Mouse (Mus musculus) liver, adult 10 weeks (tissue): ENCODE measurements around the gene Vars. TPM values are rescaled to one million over a fixed set of nuclear protein-coding genes. Genes with fewer than 3 reads are reported as not detected.

Experiments used
- polyA plus RNA-seq: library from polyadenylated mRNA; stranded (reverse); fragments of 350-450 nt; fragmentation: Illumina TruSeq; extraction: RNeasy Lipid Tissue Mini Kit (QIAGEN cat#74804); gene quantifications from one replicate; pipeline ENCODE4 v1.2.3, GENCODE M21; 2014; ENCODE audit warnings: low read depth, low replicate concordance

Gene Vars
- 1.2 TPM for polyA plus RNA-seq

GRCm38 (mm10) chr17:35000717-35001451 is at the start of gene Vars:
Vars (plus strand) TSS chr17:35000987.

GRCm38 (mm10) chr17:34959130-34959778 is 41.5 kb upstream of the Vars start, which contains the start of gene Hspa1b:
Hspa1b (minus strand) TSS chr17:34959238.

GRCm38 (mm10) chr17:34969822-34970221 is 31.0 kb upstream of the Vars start, which contains the start of gene Gm20481:
Gm20481 (plus strand) TSS chr17:34969912.

GRCm38 (mm10) chr17:34972069-34972749 is 28.6 kb upstream of the Vars start, which contains the start of the genes Hspa1a and Hspa1l:
Hspa1a (minus strand) TSS chr17:34972156.
Hspa1l (plus strand) TSS chr17:34972703.

GRCm38 (mm10) chr17:34981690-34982180 is 19.1 kb upstream of the Vars start, which contains the start of gene Lsm2:
Lsm2 (plus strand) TSS chr17:34981862.

GRCm38 (mm10) chr17:35016376-35016775 is 15.6 kb downstream of the Vars start, which contains the start of gene Vwa7:
Vwa7 (plus strand) TSS chr17:35016579.

GRCm38 (mm10) chr17:35027277-35028068 is 26.7 kb downstream of the Vars start, which contains the start of gene Sapcd1:
Sapcd1 (minus strand) TSS chr17:35028016.

GRCm38 (mm10) chr17:35046681-35047455 is 46.1 kb downstream of the Vars start, which contains the start of gene Msh5:
Msh5 (minus strand) TSS chr17:35046745.

GRCm38 (mm10) chr17:35049561-35050016 is 48.8 kb downstream of the Vars start, which contains the start of gene Clic1:
Clic1 (plus strand) TSS chr17:35049966.

GRCm38 (mm10) chr17:35058911-35059892 is 58.4 kb downstream of the Vars start, which contains the start of gene Ddah2:
Ddah2 (plus strand) TSS chr17:35059035.

GRCm38 (mm10) chr17:35064951-35065947 is 64.5 kb downstream of the Vars start, which contains the start of gene Ly6g6c:
Ly6g6c (plus strand) TSS chr17:35065388.

Other genes with a start within 250 kb of the Vars start
- not detected for gene Cyp21a1, start 196.4 kb upstream of the Vars start, polyA plus RNA-seq
- gene Stk19, start 164.0 kb upstream of the Vars start, polyA plus RNA-seq: 3.5 TPM
- 3.6 TPM for gene Dxo, start 164.0 kb upstream of the Vars start, polyA plus RNA-seq
- gene Skiv2l, start 150.8 kb upstream of the Vars start, polyA plus RNA-seq: 3.2 TPM
- 1.5 TPM for gene Nelfe, start 150.6 kb upstream of the Vars start, polyA plus RNA-seq
- 281 TPM for gene Cfb, start 138.5 kb upstream of the Vars start, polyA plus RNA-seq
- gene Zbtb12, start 121.5 kb upstream of the Vars start, polyA plus RNA-seq: 0.69 TPM
- 33.6 TPM for gene Gm20547, start 118.9 kb upstream of the Vars start, polyA plus RNA-seq
- gene C2, start 102.7 kb upstream of the Vars start, polyA plus RNA-seq: 24.6 TPM
- 7.4 TPM for gene Ehmt2, start 102.5 kb upstream of the Vars start, polyA plus RNA-seq
- gene Slc44a4, start 86.5 kb upstream of the Vars start, polyA plus RNA-seq: not detected
- gene Neu1, start 69.7 kb upstream of the Vars start, polyA plus RNA-seq: 3.7 TPM
- gene Hspa1b, start 41.7 kb upstream of the Vars start, polyA plus RNA-seq: 1.3 TPM
- not detected for gene Gm20481, start 31.1 kb upstream of the Vars start, polyA plus RNA-seq
- gene Hspa1a, start 28.8 kb upstream of the Vars start, polyA plus RNA-seq: not detected
- not detected for gene Hspa1l, start 28.3 kb upstream of the Vars start, polyA plus RNA-seq
- gene Lsm2, start 19.1 kb upstream of the Vars start, polyA plus RNA-seq: 12.7 TPM
- not detected for gene Vwa7, start 15.6 kb downstream of the Vars start, polyA plus RNA-seq
- gene Sapcd1, start 27.0 kb downstream of the Vars start, polyA plus RNA-seq: not detected
- gene Msh5, start 45.8 kb downstream of the Vars start, polyA plus RNA-seq: 1.1 TPM
- 5.7 TPM for gene Clic1, start 49.0 kb downstream of the Vars start, polyA plus RNA-seq
- not detected for gene Ddah2, start 58.0 kb downstream of the Vars start, polyA plus RNA-seq
- not detected for gene Ly6g6c, start 64.4 kb downstream of the Vars start, polyA plus RNA-seq
- not detected for gene Mpig6b, start 65.2 kb downstream of the Vars start, polyA plus RNA-seq
- not detected for gene Ly6g6e, start 75.9 kb downstream of the Vars start, polyA plus RNA-seq
- gene Ly6g6d, start 77.1 kb downstream of the Vars start, polyA plus RNA-seq: not detected
- not detected for gene Ly6g6f, start 84.6 kb downstream of the Vars start, polyA plus RNA-seq
- 4.4 TPM for gene Abhd16a, start 88.3 kb downstream of the Vars start, polyA plus RNA-seq
- gene Ly6g5c, start 107.3 kb downstream of the Vars start, polyA plus RNA-seq: not detected
- not detected for gene Ly6g5b, start 114.4 kb downstream of the Vars start, polyA plus RNA-seq
- 1.4 TPM for gene Gpank1, start 120.5 kb downstream of the Vars start, polyA plus RNA-seq
- 97.4 TPM for gene Csnk2b, start 121.1 kb downstream of the Vars start, polyA plus RNA-seq
- 1.3 TPM for gene D17H6S53E, start 125.4 kb downstream of the Vars start, polyA plus RNA-seq
- gene Apom, start 131.1 kb downstream of the Vars start, polyA plus RNA-seq: 85.5 TPM
- gene Bag6, start 134.2 kb downstream of the Vars start, polyA plus RNA-seq: 5.2 TPM
- gene Prrc2a, start 163.9 kb downstream of the Vars start, polyA plus RNA-seq: 3.7 TPM
- gene Aif1, start 175.1 kb downstream of the Vars start, polyA plus RNA-seq: 7.5 TPM
- gene Lst1, start 187.5 kb downstream of the Vars start, polyA plus RNA-seq: not detected
- gene Ltb, start 193.5 kb downstream of the Vars start, polyA plus RNA-seq: not detected
- gene Tnf, start 201.0 kb downstream of the Vars start, polyA plus RNA-seq: 0.26 TPM
- gene Lta, start 204.4 kb downstream of the Vars start, polyA plus RNA-seq: not detected
- not detected for gene Gm16181, start 219.8 kb downstream of the Vars start, polyA plus RNA-seq
- 2.6 TPM for gene Atp6v1g2, start 232.7 kb downstream of the Vars start, polyA plus RNA-seq
- gene Nfkbil1, start 234.8 kb downstream of the Vars start, polyA plus RNA-seq: 0.87 TPM
- gene Ddx39b, start 240.8 kb downstream of the Vars start, polyA plus RNA-seq: 7.4 TPM